In the genomic region with DNA sequence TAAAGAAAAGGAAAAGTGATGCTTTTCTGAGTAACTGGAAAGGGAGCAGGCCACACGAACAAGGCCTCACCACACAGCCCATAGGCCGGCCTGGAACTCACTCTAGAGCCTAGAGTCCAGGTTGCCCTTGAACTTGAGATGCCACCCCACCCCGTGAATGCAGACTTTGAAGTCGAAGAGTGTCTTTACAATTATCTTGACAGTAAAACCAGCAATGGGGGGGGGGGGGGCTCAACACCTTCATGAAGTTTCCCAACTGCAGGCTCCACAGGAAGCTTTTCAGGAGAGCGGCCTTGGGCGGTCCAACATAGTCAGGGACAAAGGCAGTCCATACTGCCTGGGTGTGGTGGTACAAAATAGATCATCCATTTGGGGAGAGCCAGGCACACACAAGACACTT, we compare ENCODE assay signal across 14 mouse cellular contexts.
"Had no signal": no experiment of that assay in that cellular context is flagged by ENCODE, and none has a peak within 500 bp of the region (broad histone marks: within the 10 kb centered on the region; RNA-seq: fewer than 3 reads in every experiment).

No protein-coding gene starts in this region.

- H3K9ac ChIP-seq: liver, embryonic 13.5 days; liver, postnatal 0 days; lung, embryonic 15.5 days; midbrain, embryonic 15.5 days; neural tube, embryonic 12.5 days had no signal

- H3K4me3 ChIP-seq: liver, embryonic 13.5 days; lung, embryonic 15.5 days; megakaryocyte, embryonic 14.5 days; midbrain, embryonic 15.5 days; neural tube, embryonic 12.5 days had no signal

- ATAC-seq: liver, postnatal 0 days; midbrain, embryonic 15.5 days had no signal

- H3K27me3 ChIP-seq: liver, embryonic 13.5 days; lung, embryonic 15.5 days; megakaryocyte, embryonic 14.5 days; midbrain, embryonic 15.5 days; neural tube, embryonic 12.5 days had no signal

- DNase-seq: kidney, adult 2 months; kidney, postnatal 25 days; liver; liver, embryonic 13.5 days; liver, postnatal 0 days; lung, postnatal 14 days; thymus, adult 18-20 months; thymus, postnatal 25 days had no signal

- H3K36me3 ChIP-seq: liver, embryonic 13.5 days; lung, embryonic 15.5 days; midbrain, embryonic 15.5 days; neural tube, embryonic 12.5 days had no signal

- H3K9me3 ChIP-seq: liver, embryonic 13.5 days; lung, embryonic 15.5 days; midbrain, embryonic 15.5 days; neural tube, embryonic 12.5 days had no signal

- H3K4me2 ChIP-seq: liver, embryonic 13.5 days; lung, embryonic 15.5 days; midbrain, embryonic 11.5 days; midbrain, embryonic 15.5 days; neural tube, embryonic 12.5 days had no signal

- H3K27ac ChIP-seq: liver, embryonic 13.5 days; lung, embryonic 15.5 days; macrophage; midbrain, embryonic 15.5 days; neural tube, embryonic 12.5 days had no signal
